Mouse (Mus musculus): ENCODE data around the gene Icam5. TPM values are rescaled to one million over a fixed set of nuclear protein-coding genes. Genes with fewer than 3 reads are reported as not detected.
A peak's percentile ranks its signal among the peaks of the same experiment; 100 is the strongest.

Icam5 gene
- polyA plus RNA-seq, 1 experiment from 2014 or later = 0.13 TPM

GRCm38 (mm10) chr9:21015571-21016130, 16.2 kb upstream of the Icam5 start, which contains the start of gene Icam1:
Gene Icam1, plus strand, starts transcription at chr9:21015985.
- no peak for ATAC-seq (ENCODE audit: insufficient number of reproducible peaks, insufficient read depth, low FRiP score, low TSS enrichment, low read depth)
- H3K27ac ChIP-seq = peak within 1 kb of the TSS; percentile 57; the same call in 1 of the 2 replicates
- H3K4me2 ChIP-seq = peak within 1 kb of the TSS; percentile 67
- peak within 1 kb of the TSS; percentile 42 for H3K4me3 ChIP-seq
- peaks cover 14% of the 10 kb centered on the region for H3K4me1 ChIP-seq
- peak within 1 kb of the TSS; percentile 62 for H3K9ac ChIP-seq
- H3K27me3 ChIP-seq = peaks cover 50% of the 10 kb centered on the region
- WGBS = 1% methylated on average over 30 of the region's 30 CpGs
- H3K9me3 ChIP-seq = no peaks in the 10 kb centered on the region
- no peaks in the 10 kb centered on the region for H3K36me3 ChIP-seq

GRCm38 (mm10) chr9:21016331-21017176, 15.3 kb upstream of the Icam5 start:
- Histone ChIP-seq H3K4me1 (peaks cover 14% of the 10 kb centered on the region), H3K4me3 (peak overlapping the region; percentile 42), H3K27ac (no peak overlapping the region), H3K9ac (peak overlapping the region; percentile 46; the same call in 1 of the 2 replicates), H3K36me3 (no peaks in the 10 kb centered on the region), H3K9me3 (no peaks in the 10 kb centered on the region), H3K4me2 (peak overlapping the region; percentile 67), H3K27me3 (peaks cover 50% of the 10 kb centered on the region)
- WGBS = 5% methylated on average over 17 of the region's 17 CpGs
- 0 out of 2 replicates have a peak, but pooled peaks have one; percentile 15 for ATAC-seq (ENCODE audit: insufficient number of reproducible peaks, insufficient read depth, low FRiP score, low TSS enrichment, low read depth)

- no peak for ATAC-seq (ENCODE audit: insufficient number of reproducible peaks, insufficient read depth, low FRiP score, low TSS enrichment, low read depth)
- peaks cover 50% of the 10 kb centered on the region for H3K27me3 ChIP-seq
- 0 out of 2 replicates have a peak overlapping the region, but pooled peaks have one; percentile 2 for H3K4me3 ChIP-seq
- no peak overlapping the region for H3K9ac ChIP-seq
- no peaks in the 10 kb centered on the region for H3K36me3 ChIP-seq
- H3K4me2 ChIP-seq = peak overlapping the region; percentile 67
- no peaks in the 10 kb centered on the region for H3K9me3 ChIP-seq
- H3K4me1 ChIP-seq = peaks cover 17% of the 10 kb centered on the region
- no peak overlapping the region for H3K27ac ChIP-seq
- 35% methylated on average over 4 of the region's 4 CpGs for WGBS
Measured at GRCm38 (mm10) chr9:21017177-21017575, 14.7 kb upstream of the Icam5 start.

GRCm38 (mm10) chr9:21018600-21018999, 13.3 kb upstream of the Icam5 start:
- ATAC-seq (ENCODE audit: insufficient number of reproducible peaks, insufficient read depth, low FRiP score, low TSS enrichment, low read depth) = no peak
- Histone ChIP-seq H3K4me3 (no peak overlapping the region), H3K9me3 (no peaks in the 10 kb centered on the region), H3K27me3 (peaks cover 50% of the 10 kb centered on the region), H3K4me1 (peaks cover 18% of the 10 kb centered on the region), H3K9ac (no peak overlapping the region), H3K36me3 (no peaks in the 10 kb centered on the region), H3K4me2 (no peak overlapping the region), H3K27ac (no peak overlapping the region)
- WGBS = 90% methylated on average over 2 of the region's 2 CpGs

GRCm38 (mm10) chr9:21021363-21021762, 10.5 kb upstream of the Icam5 start:
- no peak overlapping the region for H3K4me3 ChIP-seq
- no peaks in the 10 kb centered on the region for H3K36me3 ChIP-seq
- H3K9ac ChIP-seq = no peak overlapping the region
- no peaks in the 10 kb centered on the region for H3K9me3 ChIP-seq
- H3K27ac ChIP-seq = no peak overlapping the region
- no peak overlapping the region for H3K4me2 ChIP-seq
- no peak for ATAC-seq (ENCODE audit: insufficient number of reproducible peaks, insufficient read depth, low FRiP score, low TSS enrichment, low read depth)
- peaks cover 25% of the 10 kb centered on the region for H3K27me3 ChIP-seq
- 71% methylated on average over 3 of the region's 3 CpGs for WGBS
- H3K4me1 ChIP-seq = 0 out of 2 replicates have a peak, but pooled peaks cover 4% of the 10 kb centered on the region

- WGBS = 54% methylated on average over 6 of the region's 6 CpGs
- H3K4me1 ChIP-seq = 0 out of 2 replicates have a peak, but pooled peaks cover 4% of the 10 kb centered on the region
- no peaks in the 10 kb centered on the region for H3K9me3 ChIP-seq
- H3K4me3 ChIP-seq = no peak overlapping the region
- no peak overlapping the region for H3K9ac ChIP-seq
- no peak overlapping the region for H3K27ac ChIP-seq
- H3K27me3 ChIP-seq = peaks cover 24% of the 10 kb centered on the region
- no peak for ATAC-seq (ENCODE audit: insufficient number of reproducible peaks, insufficient read depth, low FRiP score, low TSS enrichment, low read depth)
- no peaks in the 10 kb centered on the region for H3K36me3 ChIP-seq
- H3K4me2 ChIP-seq = no peak overlapping the region
Measured at GRCm38 (mm10) chr9:21022288-21022687, 9.6 kb upstream of the Icam5 start.

GRCm38 (mm10) chr9:21022726-21023125, 9.1 kb upstream of the Icam5 start:
- no peak overlapping the region for H3K4me2 ChIP-seq
- no peaks in the 10 kb centered on the region for H3K36me3 ChIP-seq
- no peaks in the 10 kb centered on the region for H3K9me3 ChIP-seq
- 81% methylated on average over 1 of the region's 1 CpGs for WGBS
- ATAC-seq (ENCODE audit: insufficient number of reproducible peaks, insufficient read depth, low FRiP score, low TSS enrichment, low read depth) = no peak
- no peak overlapping the region for H3K9ac ChIP-seq
- H3K4me1 ChIP-seq = 0 out of 2 replicates have a peak, but pooled peaks cover 4% of the 10 kb centered on the region
- H3K27me3 ChIP-seq = peaks cover 24% of the 10 kb centered on the region
- no peak overlapping the region for H3K27ac ChIP-seq
- no peak overlapping the region for H3K4me3 ChIP-seq

GRCm38 (mm10) chr9:21025258-21025810, 6.5 kb upstream of the Icam5 start:
- no peak overlapping the region for H3K9ac ChIP-seq
- peaks cover 38% of the 10 kb centered on the region for H3K27me3 ChIP-seq
- no peak for ATAC-seq (ENCODE audit: insufficient number of reproducible peaks, insufficient read depth, low FRiP score, low TSS enrichment, low read depth)

GRCm38 (mm10) chr9:21026849-21027248, 5.0 kb upstream of the Icam5 start:
- H3K27me3 ChIP-seq = peaks cover 51% of the 10 kb centered on the region
- H3K4me3 ChIP-seq = no peak overlapping the region
- peak overlapping the region; percentile 27; the same call in 1 of the 2 replicates for H3K9ac ChIP-seq
- peaks cover 33% of the 10 kb centered on the region for H3K4me1 ChIP-seq
- ATAC-seq (ENCODE audit: insufficient number of reproducible peaks, insufficient read depth, low FRiP score, low TSS enrichment, low read depth) = no peak
- no peak overlapping the region for H3K27ac ChIP-seq
- H3K36me3 ChIP-seq = no peaks in the 10 kb centered on the region
- H3K9me3 ChIP-seq = no peaks in the 10 kb centered on the region
- 86% methylated on average over 12 of the region's 12 CpGs for WGBS
- no peak overlapping the region for H3K4me2 ChIP-seq

More at GRCm38 (mm10) chr9:21025258-21025810, 6.5 kb upstream of the Icam5 start:
- H3K4me3 ChIP-seq = no peak overlapping the region
- no peak overlapping the region for H3K27ac ChIP-seq
- H3K9me3 ChIP-seq = no peaks in the 10 kb centered on the region
- 67% methylated on average over 19 of the region's 19 CpGs for WGBS
- H3K4me1 ChIP-seq = peaks cover 19% of the 10 kb centered on the region
- H3K36me3 ChIP-seq = no peaks in the 10 kb centered on the region
- H3K4me2 ChIP-seq = no peak overlapping the region

GRCm38 (mm10) chr9:21027774-21028290, 4.0 kb upstream of the Icam5 start:
- Histone ChIP-seq H3K4me3 (no peak overlapping the region), H3K27me3 (peaks cover 61% of the 10 kb centered on the region), H3K27ac (no peak overlapping the region), H3K9ac (0 out of 2 replicates have a peak overlapping the region, but pooled peaks have one; percentile 6), H3K4me2 (no peak overlapping the region), H3K9me3 (no peaks in the 10 kb centered on the region), H3K4me1 (peaks cover 39% of the 10 kb centered on the region), H3K36me3 (no peaks in the 10 kb centered on the region)
- 60% methylated on average over 8 of the region's 8 CpGs for WGBS
- ATAC-seq (ENCODE audit: insufficient number of reproducible peaks, insufficient read depth, low FRiP score, low TSS enrichment, low read depth) = no peak

GRCm38 (mm10) chr9:21028560-21029110, 3.2 kb upstream of the Icam5 start:
- Histone ChIP-seq H3K27ac (no peak overlapping the region), H3K4me3 (no peak overlapping the region), H3K36me3 (no peaks in the 10 kb centered on the region), H3K4me2 (no peak overlapping the region), H3K9me3 (no peaks in the 10 kb centered on the region), H3K4me1 (peaks cover 46% of the 10 kb centered on the region), H3K27me3 (peaks cover 69% of the 10 kb centered on the region), H3K9ac (no peak overlapping the region)
- ATAC-seq (ENCODE audit: insufficient number of reproducible peaks, insufficient read depth, low FRiP score, low TSS enrichment, low read depth) = no peak
- 69% methylated on average over 6 of the region's 6 CpGs for WGBS

Data from embryonic facial prominence, embryonic 13.5 days (tissue).